Mouse (Mus musculus) brain, embryonic 14.5 days (tissue): Measurements from ENCODE around the gene Timm29.

Source experiments
- CTCF ChIP-seq: fragments of 200-500 bp; IDR thresholded peaks from 2 replicates; pipeline ENCODE4 v1.5.1; 2012; ENCODE audit warnings: inconsistent platforms, mild to moderate bottlenecking, moderate library complexity, borderline replicate concordance; ENCODE audit not compliant: insufficient read depth, insufficient read length; ENCODE audit errors: extremely low read depth
- POLR2A ChIP-seq: fragments of 200-500 bp; IDR thresholded peaks from 2 replicates; pipeline ENCODE4 v1.6.1; 2012; ENCODE audit warnings: mild to moderate bottlenecking, inconsistent platforms, borderline replicate concordance; ENCODE audit not compliant: poor library complexity, insufficient read depth, insufficient read length, severe bottlenecking; ENCODE audit errors: extremely low read depth

DNA sequence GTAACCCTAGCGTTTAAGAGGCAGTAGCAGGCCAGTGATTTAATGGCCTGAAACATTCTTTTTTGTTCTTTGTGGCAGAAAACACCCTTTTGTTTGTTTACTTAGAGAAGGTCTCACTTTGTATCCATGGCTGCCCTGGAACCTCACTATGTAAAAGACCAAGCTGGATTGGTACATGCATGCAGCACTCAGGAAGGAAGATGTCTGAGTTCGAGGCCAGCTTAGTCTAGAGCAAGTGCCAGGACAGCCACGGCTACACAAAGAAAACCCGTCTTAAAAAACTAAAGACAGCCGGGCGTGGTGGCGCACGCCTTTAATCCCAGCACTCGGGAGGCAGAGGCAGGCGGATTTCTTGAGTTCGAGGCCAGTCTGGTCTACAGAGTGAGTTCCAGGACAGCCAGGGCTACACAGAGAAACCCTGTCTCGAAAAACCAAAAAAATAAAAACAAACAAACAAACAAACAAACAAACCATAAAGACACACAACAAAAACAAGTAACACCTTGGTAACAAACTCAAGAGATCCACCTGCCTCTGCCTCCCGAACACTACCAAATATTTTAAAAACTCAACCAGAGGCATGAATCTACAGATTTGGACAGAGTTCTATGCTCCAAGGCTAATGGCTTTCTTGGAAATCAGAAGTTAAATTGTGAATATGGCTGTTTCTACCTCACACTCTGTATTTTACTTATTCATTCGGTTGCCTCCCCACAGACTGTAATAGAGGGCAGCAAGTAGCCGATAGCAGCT lies 22.5 kb downstream of the Timm29 start:
- TF ChIP-seq POLR2A (no peak), CTCF (no peak)
